Mouse (Mus musculus) T-helper 2 cell (primary cell): ENCODE measurements around the gene Gbp6.
"Not testable (repeated sequence)": the region's sequence is repeated elsewhere in the genome, so short reads cannot be mapped to it uniquely, and the experiment has no call there.

Experiments
- in situ Hi-C: fragments of 300-600 bp; cut with MboI, MseI; formaldehyde crosslinking; loops from one replicate; pipeline ENCODE4 v1.15.1; 2025; ENCODE audit warnings: high pct_unique_total_duplicates

Gene Gbp6

DNA sequence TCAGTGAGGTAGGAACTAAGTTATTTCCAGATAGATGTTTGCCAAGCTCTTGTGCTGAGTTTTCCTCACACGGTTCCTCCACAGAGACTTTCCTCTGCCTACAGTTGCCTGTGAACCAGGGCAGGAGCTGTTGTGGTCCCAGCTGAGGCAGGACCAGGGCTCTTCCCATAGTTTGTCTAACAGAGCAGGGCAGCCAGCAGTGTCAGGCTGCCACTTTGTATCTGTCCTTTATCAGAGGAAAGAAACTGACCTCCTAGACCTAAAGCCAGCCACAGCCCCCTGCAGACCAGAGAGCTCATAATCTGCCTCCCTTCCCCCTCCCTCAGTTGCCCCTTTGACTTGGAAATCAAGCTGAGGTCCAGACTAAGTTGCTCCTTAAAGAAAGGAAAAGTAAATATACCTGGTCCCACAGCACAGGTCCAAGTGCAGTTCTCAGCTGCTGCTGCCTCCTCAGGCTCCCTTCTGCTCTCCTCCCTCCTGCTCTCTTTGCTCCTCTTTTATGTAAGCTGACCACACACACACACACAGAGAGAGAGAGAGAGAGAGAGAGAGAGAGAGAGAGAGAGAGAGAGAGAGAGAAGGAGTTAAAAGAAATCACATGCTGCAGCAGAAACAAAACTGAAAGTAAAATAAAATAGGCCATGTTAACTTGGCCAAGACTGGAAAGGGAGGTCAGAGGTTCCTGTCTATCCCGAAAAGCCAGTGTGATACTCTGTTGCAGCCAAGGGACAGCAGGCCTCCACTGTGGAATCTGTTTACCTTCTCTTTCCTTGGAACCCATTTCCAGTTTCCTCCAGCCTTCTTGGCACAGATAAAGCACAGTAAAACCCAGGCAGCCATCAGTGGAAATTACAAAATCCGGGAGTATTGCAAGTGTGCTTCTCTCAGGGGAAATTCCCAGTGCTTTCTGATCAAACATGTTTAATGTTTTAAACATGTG lies at the start of gene Gbp6, which contains the start of gene Gm43302:
Gene Gbp6, minus strand, starts transcription at position 473 of the 940 bp plus-strand sequence.
Gene Gm43302, minus strand, starts transcription at position 470 of the 940 bp plus-strand sequence.
- in situ Hi-C loops: not testable (repeated sequence)

DNA sequence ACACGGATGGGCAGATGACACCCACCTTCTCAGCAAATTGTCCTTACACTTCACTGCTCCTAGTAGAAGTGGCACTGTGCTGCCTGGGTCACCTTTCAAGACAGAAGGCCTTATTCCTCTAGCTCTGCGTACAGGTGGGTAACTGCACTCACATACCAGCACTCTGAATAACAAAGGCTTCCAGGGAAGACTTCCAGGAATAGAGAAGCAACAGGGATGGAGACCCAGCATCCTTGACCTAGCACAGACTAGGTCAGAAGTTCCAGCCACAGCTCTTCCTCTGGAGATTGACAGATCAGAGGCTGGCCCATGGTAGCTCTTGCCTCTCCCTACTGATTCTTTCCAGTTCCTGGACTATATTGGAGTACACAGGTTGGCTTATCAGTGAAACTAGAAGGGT lies 47.8 kb upstream of the Gbp6 start:
- in situ Hi-C loops: no loop called here

DNA sequence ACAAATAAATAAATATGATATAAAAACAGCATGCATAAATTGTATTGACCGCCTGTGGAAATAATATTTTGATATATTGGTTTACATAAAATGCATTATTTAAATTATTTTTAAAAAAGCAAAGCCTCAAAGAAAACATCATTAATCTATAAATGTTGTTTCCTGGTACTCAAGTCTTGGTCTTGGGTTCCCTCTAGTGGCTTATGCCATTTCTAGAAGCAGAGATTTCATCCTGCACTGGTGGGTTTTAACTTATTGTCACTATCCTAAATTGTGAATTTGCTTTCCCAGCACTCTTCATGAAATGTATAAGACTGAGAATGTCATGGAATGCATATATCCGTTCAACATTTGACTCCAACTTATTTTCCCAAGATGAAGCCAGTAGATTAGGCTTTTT lies 29.0 kb upstream of the Gbp6 start:
- in situ Hi-C loops: no loop called here

DNA sequence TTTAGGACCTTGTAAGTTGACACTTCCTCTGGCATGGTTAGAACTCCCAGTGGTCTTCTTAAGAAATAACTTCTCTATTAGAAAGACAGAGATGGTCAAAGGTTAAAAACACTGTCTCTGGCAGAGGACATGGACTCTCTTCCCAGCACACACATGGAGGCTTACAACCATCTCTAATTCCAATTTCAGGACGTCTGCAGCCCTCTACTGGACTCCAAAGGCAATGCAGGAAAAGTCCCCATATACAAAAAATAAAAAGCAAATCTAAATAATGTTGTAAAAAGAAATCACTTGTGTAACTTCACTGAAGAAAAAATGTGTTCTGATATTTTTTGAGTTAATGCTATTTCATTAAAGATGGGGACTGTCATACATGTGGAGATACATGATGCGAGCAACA lies 17.4 kb upstream of the Gbp6 start:
- in situ Hi-C loops: loop anchor here (5.0 kb wide), 1 partner anchor 294 kb away; no protein-coding TSS in a partner anchor

DNA sequence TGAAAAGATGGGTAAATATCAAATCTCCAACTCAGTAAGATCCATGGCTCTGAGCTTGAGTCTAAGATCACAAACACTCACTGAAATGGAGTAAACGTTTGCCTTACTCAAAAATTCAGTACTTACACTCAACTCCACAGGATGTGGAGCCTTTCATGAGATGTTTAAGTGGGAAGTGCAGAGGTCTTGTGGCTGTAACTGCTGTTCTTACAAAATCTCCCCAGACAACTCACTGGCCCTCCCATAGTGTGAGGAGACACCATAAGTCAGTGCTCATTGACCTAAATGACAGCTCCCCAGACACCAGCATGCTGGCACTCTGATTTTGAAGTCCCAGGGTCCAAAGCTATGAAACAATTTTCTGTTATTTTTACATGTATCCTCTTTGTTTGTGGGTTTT lies 15.7 kb upstream of the Gbp6 start:
- in situ Hi-C loops: loop anchor here (10.0 kb wide), 1 partner anchor 164 kb away; no protein-coding TSS in a partner anchor

DNA sequence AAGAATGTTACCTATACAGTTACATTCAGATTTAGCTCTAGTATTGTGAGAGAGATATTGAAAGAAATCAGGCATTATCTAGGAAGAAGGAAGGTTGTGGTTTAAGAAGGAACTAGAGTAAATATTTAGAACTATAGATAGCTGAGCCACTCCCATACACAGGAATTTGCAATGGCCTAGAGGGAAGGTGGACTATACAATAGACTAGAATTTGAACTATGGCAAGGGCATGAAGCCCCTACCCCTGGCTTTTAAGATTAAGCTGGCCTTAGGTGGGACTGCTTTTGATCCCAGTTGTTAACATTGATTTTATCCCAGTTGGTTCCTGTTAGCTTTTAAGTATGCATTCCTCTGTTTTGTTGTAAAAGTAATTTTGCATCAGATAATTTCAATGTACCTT lies 13.4 kb upstream of the Gbp6 start:
- in situ Hi-C loops: loop anchor here (10.0 kb wide), 1 partner anchor 162 kb away; no protein-coding TSS in a partner anchor

DNA sequence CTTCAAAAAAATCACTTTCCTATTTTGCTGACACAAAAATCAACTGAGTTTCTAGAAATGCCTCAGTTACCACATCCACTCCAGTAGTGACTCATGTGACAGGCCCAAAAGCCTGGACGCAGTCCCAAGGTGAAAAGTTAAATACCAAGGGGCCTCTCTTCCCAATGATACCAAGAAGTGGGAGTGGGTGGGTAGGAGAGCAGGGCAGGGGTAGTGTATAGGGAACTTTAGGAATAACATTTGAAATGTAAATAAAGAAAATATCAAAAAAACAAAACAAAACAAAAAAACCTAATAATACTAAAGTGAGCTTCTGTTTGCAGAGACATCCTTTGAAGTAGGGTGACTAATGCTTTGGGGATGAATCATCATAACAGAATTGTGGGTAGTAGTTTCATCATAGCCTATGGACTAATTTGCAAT lies 12.7 kb upstream of the Gbp6 start:
- in situ Hi-C loops: loop anchor here (10.0 kb wide), 1 partner anchor 161 kb away; no protein-coding TSS in a partner anchor

DNA sequence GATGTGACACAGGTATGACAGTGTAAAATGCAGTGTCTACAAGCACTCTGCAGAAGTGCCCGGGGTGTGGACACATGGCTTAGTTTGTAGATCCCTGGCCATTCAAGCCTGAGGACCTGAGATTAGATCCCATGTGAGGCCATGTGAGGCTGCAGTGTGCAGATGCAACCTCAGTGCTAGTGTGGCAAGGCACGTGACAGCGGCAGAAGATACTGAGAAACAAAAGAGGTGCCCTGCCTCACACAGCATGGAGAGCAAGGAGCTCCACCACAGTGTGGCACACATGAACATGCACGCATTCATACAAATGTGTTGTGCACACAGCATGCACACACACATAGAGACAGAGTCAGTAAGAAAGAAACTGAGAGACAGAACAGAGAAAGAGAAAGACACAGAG lies 12.2 kb upstream of the Gbp6 start:
- in situ Hi-C loops: loop anchor here (10.0 kb wide), 1 partner anchor 161 kb away; no protein-coding TSS in a partner anchor

DNA sequence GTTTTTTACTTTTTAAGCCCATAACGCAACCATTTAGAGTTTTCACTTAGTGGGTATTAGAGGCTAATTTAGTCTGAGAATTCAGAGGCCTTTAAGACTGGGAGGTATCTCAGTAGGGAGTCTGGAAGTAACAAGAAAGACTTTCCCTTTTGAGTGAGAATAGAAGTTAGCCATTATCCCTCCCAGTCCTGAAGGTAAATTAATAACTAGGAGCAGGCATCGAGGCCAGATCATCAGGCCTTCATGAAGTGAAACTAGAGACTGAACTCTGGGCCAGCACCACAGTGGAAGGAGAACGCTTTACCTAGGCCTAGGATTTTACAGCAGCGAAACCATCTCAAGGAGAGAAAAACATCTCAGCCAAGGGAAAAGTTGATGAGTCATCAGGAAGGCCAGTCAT lies 8.5 kb upstream of the Gbp6 start:
- in situ Hi-C loops: loop anchor here (10.0 kb wide), 1 partner anchor 157 kb away; no protein-coding TSS in a partner anchor

DNA sequence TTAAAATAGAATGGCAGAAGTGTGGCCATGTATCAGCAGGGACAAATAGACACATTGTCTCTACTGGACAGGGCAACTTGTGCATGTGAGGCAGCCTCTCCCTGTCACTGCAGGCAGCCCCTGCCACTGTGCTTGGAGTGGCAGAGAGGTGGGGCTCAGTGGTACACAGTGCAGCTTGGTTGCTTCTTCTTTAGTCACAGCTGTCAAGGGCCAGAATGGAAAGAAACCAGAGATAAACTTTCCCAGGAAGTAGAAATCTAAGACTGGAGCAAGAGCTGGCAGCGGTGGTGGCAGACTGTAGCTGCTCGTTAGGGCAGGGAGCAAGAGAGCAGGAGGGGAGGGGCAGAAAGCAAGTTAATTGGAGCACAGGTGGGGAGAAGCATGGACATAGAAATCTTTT lies 8.0 kb upstream of the Gbp6 start:
- in situ Hi-C loops: loop anchor here (10.0 kb wide), 1 partner anchor 157 kb away; no protein-coding TSS in a partner anchor

DNA sequence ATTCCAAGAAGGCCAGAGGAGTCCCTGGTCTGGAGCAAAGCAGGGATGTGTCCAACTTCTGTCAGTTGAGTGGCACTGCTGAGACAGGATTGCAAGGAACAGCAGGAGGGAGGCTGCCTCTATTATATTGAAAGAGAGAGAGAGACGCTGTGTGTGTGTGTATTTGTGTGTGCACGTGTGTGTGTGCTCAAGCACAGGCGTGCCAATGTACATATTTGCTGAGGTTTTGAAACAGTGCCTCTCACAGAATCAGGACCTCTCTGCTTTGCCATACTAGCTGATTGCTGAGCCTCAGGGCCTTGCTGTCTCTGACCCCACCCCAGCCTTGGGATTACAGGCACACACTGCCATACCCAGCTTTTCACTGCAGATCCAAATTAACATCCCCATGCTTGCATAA lies 2.2 kb upstream of the Gbp6 start:
- in situ Hi-C loops: no loop called here

DNA sequence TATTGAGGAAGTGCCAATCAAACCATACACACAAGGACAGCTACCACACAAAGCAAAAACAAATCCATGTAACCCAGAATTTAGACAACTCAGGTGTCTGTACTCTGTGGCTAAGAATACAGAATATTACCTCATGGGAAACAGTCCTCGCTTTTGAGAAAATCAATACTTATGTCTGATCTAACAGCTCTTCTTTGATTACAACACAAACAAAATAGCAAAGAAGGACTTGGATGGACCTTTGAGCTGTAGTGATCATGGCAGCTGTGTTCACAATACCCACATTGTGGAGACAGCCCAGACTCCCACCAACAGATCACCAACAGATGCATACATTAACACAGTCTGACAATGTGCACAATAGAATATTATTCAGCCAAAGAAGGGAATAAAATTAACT lies 1.0 kb downstream of the Gbp6 start:
- in situ Hi-C loops: no loop called here

DNA sequence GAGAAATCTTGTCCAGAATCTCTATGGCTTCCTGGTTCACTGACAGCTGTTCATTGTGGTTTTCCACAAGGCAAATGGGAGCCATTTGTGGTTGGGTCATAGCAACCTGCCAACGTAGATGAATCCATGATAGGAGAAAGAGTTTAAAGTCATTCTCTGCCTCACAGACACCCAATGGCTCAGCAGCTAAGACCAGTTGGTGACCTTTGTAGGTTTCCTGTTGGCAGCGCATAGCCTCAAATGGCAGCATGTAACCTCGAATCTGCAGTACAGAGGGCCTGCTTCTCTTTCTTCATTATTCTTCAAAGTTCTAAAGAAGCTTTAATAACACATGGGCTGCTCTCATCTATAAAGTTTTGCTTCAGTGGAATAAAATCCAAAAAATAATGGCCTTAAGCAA lies 2.6 kb downstream of the Gbp6 start:
- in situ Hi-C loops: not testable (repeated sequence)

DNA sequence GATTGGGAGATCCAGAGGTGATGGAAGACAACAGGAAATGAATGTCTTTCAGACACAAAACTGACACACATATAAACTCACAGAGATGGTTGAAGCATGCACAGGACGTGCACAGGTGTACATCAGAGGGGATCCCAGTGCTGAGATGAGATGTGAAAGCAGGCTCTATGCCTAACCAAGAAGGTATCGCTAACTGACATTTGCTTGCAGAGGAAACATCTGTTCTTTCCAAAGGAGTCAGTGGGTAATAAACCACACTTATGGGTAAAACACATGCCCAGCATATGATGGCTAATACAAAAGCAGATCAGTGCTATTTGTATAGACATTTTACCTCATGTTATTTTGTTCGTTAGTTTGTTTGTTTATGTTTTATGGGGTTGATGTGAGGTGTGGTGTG lies 32.8 kb downstream of the Gbp6 start:
- in situ Hi-C loops: loop anchor here (5.0 kb wide), 1 partner anchor 53 kb away; no protein-coding TSS in a partner anchor

DNA sequence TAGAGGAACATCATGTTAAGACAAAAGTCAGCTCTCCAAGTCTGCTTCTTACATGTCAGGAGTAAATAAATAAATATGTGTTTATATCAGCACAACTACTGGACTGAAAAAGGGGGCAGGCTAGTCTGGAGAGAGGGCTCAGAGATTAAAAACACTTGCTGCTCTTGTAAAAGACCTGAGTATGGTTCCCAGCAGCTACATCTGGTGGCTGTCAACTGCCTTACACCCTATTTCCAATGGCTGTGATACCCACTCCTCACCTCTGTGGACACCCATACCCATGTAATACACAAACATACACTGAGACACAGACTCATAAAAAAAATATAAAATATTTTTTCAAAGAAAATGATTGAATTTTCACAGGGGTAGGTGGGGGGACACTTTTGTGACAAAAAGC lies 41.0 kb downstream of the Gbp6 start:
- in situ Hi-C loops: no loop called here

DNA sequence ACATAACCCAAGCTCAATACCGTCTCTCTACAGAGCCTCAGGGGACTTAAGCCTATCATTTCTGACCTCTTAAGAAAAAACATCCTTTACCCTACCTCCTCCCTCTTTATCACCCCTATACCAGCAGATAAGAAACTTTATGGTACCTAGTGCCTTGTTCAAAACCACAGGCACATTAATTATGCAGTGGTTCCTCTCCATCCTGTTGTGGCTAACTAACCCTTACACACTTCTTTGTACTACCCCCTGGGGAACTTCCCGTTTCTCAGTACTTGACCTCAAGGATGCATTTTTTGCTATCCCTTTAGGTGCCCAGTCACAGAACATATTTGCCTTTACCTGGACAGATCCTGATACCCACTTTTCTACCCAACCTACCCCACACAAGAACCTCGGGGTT lies 48.8 kb downstream of the Gbp6 start:
- in situ Hi-C loops: loop anchor here (5.0 kb wide), 1 partner anchor 47 kb away; no protein-coding TSS in a partner anchor

DNA sequence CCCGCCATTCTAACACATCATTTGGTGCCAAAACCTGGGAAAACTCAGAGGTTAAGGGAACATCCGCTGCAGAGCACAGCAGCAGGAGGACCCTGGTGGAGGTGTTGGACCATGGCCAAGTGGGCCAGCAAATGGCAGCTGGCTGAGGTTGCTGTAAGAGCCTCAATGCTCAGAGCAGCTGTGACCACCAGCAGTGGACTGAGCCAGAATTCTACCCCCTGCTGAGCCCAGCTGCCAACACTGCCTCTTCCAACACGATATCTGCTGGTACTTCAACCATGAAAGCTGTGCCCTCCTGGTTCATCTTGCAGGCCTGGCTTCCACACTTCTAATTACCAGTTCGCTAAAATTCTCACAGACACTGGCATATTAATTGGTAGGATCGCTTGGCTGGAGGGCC lies 52.5 kb downstream of the Gbp6 start:
- in situ Hi-C loops: loop anchor here (5.0 kb wide), 1 partner anchor 44 kb away; no protein-coding TSS in a partner anchor

DNA sequence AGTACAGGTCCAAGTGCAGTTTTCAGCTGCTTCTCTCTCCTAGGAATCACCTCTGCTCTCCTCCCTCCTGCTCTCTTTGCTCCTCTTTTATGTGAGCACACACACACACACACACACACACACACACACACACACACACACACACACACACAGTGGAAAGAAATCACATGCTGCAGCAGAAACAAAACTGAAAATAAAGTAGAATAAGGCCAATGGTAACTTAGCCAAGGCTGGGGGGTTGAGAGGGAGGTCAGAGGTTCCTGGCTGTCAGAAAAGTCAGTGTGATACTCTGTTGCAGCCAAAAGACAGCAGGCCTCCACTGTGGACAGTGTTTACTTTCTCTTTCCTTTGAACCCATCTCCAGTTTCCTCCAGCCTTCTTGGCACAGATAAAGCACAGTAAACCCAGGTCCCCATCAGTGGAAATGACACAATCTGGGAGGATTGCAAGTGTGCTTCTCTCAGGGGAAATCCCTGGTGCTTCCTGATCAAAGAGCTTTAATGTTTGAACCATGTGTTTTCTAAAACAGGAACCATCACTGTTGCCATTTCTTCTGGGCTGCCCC lies 53.9 kb downstream of the Gbp6 start, which contains the start of gene Gbp10:
Gene Gbp10, minus strand, starts transcription at position 51 of the 565 bp plus-strand sequence.
- in situ Hi-C loops: loop anchor here (5.0 kb wide), 1 partner anchor 42 kb away; no protein-coding TSS in a partner anchor

DNA sequence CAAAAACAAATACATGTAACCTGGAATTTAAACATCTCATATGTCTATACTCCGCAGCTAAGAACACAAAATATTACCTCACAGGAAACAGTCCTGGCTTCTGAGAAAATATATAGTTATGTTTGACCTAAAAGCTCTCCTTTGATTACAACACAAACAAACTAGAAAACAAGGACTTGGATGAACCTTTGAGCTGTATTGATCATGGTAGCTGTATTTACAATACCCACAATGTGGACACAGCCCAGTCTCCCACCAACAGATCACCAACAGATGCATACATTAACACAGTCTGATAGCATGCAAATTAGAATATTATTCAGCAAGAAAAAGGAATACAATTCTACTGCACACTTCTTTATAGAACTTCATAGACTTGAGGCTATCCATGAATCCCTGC lies 55.1 kb downstream of the Gbp6 start:
- in situ Hi-C loops: not testable (repeated sequence)

DNA sequence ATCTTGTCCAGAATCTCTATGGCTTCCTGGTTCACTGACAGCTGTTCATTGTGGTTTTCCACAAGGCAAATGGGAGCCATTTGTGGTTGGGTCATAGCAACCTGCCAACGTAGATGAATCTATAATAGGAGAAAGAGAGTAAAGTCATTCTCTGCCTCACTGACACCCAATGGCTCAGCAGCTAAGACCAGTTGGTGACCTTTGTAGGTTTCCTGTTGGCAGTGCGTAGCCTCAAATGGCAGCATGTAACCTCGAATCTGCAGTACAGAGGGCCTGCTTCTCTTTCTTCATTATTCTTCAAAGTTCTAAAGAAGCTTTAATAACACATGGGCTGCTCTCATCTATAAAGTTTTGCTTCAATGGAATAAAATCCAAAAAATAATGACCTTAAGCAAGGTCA lies 57.5 kb downstream of the Gbp6 start:
- in situ Hi-C loops: not testable (repeated sequence)
